Mouse (Mus musculus) frontal cortex, postnatal 10 days (tissue): Measurements from ENCODE around the gene Ttll7.

ENCODE experiments used
- DNase-seq, 2 experiments: peaks; one replicate each; pipeline ENCODE4 v3.0.0; 2022; ENCODE audit warnings: low spot score in 2 of 2, mixed read lengths in 1 of 2

Ttll7 gene

DNA sequence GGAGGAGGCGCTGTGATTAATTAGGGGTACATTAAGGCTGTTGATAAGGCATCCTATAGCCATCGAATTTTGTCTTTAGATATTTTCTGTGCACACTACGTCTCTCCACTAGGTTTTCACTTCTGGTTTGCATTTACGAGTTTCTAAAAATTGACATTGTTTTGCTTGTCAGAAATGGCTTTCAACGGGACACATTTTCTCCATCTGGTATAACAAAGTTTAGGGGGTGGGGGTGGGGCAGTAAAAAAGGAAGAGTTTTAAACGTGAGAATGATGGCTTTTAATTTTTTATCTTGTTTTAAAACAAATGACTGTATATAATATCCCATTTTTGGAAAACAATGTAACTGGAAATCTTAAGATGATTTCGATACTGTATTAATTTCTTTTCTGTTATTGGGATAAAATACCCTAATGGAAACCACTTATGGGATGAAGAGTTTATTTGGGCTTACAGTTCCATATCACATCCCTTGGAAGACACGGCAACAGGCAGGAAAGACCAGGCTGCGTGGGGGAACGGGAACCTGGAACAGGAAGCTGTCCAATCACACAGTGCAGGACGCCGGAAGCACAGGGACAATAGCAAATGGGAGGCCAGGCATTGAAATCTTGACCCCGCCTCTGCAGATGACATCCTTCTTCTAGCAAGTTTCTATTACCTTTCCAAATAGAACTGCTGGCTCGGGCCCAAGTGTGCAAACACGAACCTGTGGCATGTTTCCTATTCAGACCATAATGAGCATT is 142.7 kb downstream of the Ttll7 start:
- DNase-seq, result no peak

DNA sequence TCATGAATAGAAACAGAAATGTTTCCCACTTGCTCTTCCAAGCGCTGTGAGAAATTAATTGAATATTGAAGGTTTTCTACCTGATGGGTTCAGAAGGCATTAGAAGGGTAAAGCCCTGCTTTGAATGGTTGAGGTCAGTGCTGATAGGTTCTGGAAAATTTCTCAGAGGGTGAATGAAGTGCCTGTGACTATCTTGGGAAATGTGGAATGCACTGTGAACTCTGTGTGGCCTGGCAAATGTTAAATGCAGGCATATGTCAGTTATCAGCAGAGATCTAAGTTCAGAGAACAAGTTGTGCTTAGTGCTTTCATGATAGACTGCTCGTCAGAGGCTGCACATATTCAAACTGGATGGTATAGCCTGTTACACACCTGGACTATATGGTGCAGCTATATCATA is 147.0 kb downstream of the Ttll7 start:
- no peak for DNase-seq

DNA sequence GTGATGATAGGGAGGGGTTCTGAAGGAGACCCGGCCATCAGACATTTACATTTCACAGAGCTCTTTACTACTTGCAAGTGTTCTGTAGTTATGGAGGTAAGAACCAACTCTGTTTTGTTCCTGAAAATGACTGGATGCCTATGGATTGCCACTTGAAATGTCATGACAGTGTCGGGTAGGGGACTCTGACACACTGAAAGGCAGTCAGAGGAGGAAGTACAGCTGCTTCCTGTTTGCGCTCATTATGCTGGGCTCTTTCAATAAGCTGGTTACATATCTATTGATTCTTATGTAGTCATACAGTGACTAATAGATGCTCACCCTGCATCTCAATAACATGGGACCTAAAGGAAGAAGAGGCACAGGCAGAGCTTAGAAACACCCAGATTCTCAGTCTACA is 148.8 kb downstream of the Ttll7 start:
- no peak for DNase-seq

DNA sequence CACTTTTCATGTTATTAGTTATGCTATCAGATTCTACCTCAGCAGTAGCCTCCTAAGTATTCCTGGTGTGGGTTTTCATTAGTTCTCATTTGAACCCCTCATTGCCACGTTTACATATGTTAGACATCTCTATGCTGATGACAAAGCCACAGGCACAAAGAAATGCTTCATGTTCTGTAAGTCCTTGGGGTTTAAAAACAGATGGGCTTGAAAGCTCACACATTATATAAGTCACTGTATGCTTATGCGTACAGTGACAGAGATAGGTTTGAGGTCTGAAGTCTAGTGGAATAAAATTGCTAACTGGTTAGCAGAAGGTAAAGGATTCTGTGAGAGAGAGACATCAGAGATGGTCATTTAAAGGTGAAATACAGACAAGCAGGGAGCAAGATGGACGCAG is 149.4 kb downstream of the Ttll7 start:
- DNase-seq, result no peak

DNA sequence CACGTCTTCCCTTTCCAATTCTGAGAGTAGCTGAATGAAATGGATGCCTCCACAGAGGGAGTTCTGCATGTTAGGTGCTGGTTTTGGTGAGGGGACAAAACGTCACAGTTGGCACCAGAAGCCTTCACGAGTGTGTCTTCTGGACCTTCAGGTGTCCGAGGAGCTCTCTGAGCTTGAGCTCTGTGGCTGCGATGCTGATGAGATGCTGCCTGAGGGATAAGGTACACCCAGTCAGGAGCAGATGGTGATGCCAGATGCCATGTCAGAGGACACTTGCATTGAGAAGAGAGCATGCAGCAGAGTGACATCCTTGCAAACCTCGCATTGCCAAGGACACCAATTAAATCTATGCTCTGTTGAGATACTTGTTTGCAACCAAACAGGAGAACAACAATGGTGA is 164.3 kb downstream of the Ttll7 start:
- DNase-seq, result no peak

DNA sequence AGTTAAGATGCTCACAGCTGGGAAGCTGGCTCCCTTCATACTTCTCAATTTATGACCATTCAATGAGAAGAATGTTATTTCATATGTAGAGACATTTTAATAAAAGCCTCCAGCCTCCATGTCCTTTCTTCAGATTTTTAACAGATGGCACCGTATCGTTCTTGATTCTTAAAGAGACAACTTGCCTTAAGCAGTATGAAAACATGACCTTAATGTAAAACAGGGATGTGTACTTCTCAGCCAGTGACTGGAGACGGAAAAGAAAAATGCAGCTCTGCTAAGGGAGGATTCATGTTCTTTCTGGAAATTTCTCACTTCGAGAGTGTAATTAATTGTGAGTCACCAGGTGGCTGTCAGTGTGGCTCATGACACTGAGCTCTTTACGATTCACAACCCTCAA is 167.3 kb downstream of the Ttll7 start:
- DNase-seq, result no peak

DNA sequence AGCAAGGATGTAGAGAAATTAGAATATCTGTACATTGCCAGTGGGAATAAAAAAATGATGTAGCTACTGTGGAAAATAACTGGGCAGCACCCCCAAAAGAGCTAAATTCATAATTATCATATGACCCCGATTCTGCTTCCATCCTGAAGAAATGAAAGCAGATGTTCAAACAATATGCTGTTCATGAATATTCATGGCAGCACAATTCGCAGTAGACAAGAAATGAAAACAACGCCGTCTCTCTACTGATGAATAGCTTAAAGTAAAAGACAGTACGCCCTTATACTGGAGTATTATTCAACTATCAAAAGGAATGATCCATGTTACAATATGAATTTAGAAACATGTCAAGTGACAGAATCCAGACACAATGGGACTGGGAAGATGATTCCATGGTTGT is 174.1 kb downstream of the Ttll7 start:
- no peak for DNase-seq

DNA sequence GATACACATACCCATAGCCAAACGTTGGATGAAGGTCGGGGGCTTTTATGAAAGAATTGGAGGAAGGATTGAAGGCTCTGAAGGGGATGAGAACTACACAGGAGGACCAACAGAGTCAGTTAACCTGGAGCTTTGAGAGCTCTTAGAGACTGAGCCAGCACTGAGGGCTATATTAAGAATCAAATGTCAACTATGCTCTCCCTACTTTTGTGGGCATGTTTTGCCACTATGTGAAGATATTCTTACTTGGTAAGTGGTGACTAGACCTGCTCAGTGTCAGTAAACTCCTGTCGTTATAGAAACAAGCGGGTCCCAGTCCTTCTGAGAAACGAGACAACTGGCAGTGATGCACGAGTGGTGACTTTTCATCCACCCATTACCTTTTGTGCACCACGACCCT is 176.2 kb downstream of the Ttll7 start:
- DNase-seq, result no peak

DNA sequence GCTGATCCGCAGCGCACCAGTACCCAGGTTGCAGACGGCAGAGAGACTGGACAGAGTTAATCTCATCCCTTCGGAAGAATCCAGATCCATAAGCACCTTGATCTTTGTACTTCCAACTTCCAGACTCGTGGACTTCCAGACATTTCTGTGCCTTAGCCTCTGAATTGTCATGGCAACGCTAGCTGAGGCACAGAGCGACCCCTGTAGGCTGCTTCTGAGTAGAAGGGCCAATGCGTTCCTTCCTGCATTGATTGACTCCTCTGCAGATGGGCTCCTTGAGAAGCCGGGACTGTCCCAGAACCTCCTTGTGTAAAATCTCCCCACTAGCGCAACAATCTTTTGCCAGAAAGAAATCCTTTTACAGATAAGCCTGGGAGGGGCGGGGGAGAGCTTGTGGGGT is 177.6 kb downstream of the Ttll7 start:
- DNase-seq, result no peak

DNA sequence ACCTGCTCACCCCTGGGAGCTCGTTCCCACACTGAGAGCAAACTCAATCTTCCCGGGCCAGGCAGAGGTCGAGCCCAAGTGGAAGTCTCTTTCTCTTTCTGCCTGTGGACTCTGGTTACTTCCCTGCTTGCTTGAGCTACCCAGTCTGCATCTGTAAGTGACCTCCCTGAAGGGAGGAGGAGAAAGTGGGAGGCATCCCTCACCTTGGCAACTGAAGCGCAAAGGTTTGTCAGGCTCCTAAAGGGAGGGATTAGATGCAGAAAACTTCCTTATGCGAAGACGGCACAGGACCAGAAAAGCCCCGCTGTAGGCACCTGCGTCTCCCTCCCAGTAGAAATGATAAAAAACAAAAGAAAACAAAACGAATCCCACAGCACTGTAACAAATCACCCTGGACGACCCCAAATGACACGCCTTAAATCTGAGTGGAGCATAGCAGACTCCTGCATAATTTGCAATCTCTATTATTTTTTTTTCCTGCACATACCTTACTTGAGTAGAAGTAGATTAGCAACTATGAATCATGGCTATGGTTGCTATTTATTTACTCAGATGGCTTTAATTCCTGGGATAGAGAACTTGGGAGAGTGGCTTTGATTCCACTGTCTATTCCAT is 178.2 kb downstream of the Ttll7 start:
- DNase-seq, result no peak
